Mouse (Mus musculus): Measurements from ENCODE around the gene Ube2d1.

DNA sequence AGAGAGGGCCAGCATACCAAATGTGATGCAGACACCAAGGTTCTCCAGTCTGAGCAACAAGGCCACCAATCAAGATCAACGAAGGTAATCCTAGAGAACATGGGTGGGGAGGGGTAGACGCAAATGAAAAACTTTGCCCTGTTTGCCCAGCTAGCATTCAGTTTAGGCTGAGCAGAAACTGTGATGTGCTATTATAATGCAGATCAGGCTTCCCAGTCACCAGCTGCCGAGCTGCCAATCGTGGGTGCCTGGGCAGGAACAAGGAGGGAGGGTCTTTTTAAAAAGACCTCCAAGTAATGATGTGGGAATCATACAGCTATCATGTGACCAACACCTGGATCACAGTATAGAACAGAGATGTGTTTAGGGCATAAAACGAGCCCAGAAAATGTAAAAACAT is 62.0 kb downstream of the Ube2d1 start:
- TF ChIP-seq CTCF (IDR thresholded peaks at IDR 0.05; ENCODE audit: low read depth, low read length) (no peak), POLR2A (IDR thresholded peaks at IDR 0.05; ENCODE audit: insufficient read depth, low read length) (no peak)
